Mouse (Mus musculus) layer of hippocampus, adult 11-12 months (tissue): ENCODE measurements around the gene Gm20767.
"Not testable (repeated sequence)": the region's sequence is repeated elsewhere in the genome, so short reads cannot be mapped to it uniquely, and the experiment has no call there.

Experiments
- DNase-seq: peaks from one replicate; pipeline ENCODE4 v3.0.0; 2022; ENCODE audit warnings: low spot score

Gm20767 gene

GRCm38 (mm10) chr13:120139946-120140345, at the start of gene Gm20767:
TSS of gene Gm20767 (plus strand) at chr13:120140246.
- not testable (repeated sequence) for DNase-seq

DNA sequence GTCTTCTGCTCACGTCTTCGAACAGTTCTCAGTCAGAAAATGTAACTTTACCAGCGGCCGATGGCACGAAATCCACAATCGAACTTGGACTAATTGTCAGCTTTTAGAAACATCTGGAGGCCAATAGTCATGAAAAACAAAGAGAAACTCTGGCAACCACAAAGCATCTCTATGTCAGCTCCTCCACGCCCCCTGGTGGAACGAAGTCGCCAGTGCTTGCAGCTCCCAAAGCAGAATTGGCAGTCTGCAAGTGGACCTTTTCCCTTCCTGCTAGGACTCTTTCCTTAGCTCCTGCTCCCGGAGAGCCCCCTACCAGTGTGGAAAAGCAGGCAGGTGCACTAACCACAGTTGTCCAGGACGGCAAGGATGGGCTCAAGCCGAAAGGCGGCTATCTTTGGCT, 47.1 kb upstream of the Gm20767 start:
- DNase-seq = not testable (repeated sequence)

DNA sequence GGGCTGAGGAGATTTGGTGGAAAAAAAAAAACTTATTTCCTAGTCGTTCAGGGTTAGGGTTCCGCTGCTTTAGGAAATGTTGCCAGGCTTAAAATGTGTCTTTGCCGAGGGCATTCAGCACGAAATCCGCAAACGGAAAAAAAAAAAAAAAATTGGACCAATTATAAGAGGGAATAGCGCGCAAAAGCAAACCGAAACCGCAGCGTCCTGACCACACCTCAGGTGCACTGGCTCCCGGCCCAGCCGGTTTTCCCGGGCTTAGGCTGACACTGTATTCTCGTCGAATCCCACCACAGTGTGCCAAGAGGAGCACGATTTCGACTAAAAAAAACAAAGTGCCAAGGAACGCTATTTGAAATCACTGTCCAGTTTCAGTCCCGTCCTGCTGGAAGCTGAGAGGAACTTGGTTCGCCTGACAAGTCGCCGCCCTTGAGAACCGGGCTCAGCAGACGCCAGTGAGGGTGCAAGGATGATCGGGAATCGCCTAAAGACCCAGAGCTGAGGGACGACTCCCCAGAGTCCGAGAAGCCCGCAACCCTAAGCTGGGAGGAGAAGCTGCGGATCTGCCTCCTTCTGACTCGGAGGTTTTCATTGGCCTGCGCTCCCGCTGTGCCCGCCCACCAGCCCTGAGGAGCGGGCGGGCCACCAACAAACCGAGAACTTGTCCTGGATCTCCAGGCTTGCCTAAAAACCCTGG, 43.7 kb upstream of the Gm20767 start:
- not testable (repeated sequence) for DNase-seq

- DNase-seq = not testable (repeated sequence)
Observed at GRCm38 (mm10) chr13:120096938-120097256, 43.1 kb upstream of the Gm20767 start.

DNA sequence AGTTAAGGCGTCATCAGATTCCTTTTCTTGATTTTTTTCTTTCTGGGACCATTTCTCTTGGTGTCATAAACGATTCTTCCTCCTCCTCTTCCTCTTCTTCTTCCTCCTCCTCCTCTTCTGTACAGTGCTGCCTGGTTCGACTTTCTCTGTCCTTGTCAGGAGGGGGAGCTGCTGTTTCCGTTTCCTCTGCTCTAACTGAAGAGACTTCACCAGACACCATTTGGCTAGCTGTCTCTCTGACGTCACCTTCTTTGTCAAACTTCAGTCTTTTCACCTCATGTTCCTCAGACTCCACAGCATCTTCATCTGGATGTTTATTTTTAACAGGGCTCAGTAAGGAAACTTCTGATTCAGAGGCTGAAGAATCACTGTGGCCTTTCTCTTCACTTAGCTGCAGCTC, 40.7 kb upstream of the Gm20767 start:
- not testable (repeated sequence) for DNase-seq

DNA sequence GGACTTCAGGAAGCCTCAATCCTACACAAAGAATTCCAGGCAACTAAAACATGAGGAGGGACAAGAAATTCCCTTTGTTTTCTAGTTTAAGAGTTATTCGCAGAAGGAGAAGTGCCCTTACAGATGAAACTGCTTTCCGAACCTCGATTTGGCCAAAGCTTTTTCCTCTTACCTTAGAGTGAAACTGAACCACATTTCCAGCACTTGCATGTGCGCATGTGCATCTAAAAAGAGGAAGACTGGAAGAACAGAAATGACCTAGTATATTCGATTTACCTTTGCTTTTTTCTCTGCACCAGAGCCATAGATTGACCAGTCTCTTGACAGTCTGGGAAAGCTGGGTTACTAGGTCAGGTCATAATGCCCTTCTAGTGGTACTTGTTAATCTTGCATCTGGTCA, 33.5 kb upstream of the Gm20767 start:
- DNase-seq = not testable (repeated sequence)

- DNase-seq = not testable (repeated sequence)
Observed at GRCm38 (mm10) chr13:120107000-120107399, 33.0 kb upstream of the Gm20767 start.

DNA sequence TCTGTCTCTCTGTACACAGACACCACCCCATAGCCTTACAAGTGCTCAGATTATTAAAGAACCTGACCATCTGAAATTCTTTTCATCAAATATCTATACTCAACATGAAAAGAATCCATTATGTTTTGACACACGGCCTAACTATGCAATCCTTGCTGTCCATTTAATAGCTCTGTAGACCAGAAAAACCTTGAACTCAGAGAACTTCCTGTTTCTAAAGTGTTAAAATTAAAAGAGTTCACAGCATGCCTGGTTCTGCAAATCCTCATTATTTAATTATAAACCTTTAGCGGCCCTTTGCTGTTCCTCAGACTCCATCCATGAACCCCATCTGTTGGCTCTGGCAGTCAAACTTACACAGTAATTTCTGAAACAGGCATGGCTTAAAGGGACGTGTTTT, 2.3 kb downstream of the Gm20767 start:
- not testable (repeated sequence) for DNase-seq

DNA sequence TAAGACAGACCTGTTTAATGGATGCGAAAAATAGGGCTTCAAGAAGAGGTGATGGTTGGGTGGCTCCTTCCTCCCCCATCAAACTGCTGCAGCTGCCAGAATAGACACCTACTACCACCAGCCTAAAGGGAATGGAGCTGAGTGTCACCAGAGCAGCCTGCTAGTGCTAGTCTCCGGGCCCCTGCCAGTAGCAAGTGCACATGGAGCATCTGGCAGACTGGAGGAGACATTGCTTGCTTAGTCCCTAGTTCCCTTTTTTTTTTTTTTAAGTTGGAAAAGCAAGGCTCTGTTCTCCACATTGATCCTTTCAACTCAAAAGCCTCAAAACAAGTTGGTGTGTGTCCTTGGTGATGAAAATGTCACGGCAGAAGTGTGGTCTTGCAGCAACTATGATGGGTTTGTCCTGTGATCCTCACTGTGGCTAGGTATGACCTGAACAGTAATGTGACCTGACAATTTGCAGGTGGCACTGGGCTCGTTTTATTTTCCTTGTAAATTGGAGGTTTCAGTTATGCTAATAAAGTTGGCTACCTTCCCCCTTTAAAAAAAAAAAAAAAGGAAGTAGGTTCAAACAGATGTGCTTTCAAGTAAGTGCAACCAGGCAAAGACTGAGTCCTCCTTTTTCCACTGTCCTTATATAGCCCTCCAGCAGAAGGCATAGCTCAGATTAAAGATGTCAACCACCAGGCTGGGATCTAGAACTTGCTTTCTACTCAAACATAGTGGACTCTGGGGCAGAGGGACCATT, 9.8 kb downstream of the Gm20767 start:
- not testable (repeated sequence) for DNase-seq

GRCm38 (mm10) chr13:120150589-120150988, 10.5 kb downstream of the Gm20767 start:
- DNase-seq = not testable (repeated sequence)

DNA sequence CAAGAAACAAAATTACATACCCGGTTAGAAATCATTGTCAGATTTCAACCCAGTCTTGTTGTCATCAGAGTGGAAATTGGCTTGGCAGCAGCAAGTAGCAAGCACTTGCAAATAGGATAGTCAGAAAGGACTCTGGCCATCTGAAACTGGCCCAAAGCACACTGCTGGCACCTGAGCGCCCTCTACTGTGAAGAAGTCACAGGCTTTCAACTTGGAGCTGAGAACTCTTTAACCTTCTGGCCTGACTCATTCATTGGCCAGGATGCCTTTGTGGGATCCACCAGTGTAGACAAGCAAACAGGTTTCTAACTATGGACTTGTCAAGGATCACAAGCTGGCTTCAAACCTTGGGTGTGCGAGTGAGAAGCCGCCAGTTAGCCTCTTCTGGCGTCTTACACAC, 28.3 kb downstream of the Gm20767 start:
- DNase-seq = peak; percentile 2

- DNase-seq = not testable (repeated sequence)
Observed at GRCm38 (mm10) chr13:120172133-120172532, 32.1 kb downstream of the Gm20767 start, which contains the start of gene Gm21818. TSS of gene Gm21818 (plus strand) at chr13:120172433.

DNA sequence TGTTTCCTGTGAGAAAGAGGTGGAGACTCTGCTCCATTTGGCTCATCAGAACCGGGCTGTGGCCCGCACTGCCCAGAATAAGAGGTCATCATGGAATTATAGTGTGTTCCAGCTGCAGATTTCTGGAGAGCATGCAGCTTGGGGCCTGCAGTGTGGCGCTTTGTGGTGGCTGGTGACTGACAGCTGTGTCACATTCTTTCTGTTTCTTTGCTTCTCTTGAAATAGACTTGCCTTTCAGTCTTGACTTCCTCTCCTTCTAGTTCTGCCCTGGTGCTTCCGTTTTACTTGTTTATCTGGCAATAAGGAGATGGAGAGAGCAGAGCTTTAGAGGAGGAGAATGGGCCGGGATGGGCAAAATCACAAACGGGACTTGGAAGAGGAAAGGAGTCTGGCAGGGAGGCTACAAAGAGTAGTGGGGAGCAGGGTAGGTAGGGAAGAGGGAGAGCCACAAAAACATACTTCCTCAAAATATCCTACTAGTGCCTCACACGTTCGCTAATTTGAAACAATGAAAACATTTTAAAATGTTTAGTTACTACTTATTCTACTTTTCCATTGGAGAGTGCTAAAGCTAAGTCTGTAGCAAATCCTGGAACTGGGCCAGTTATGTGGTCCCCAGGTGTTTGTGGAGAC, 56.3 kb downstream of the Gm20767 start:
- not testable (repeated sequence) for DNase-seq
